Mouse (Mus musculus) heart, embryonic 11.5 days (tissue): ENCODE measurements around the gene Tmem60. TPM values are rescaled to one million over a fixed set of nuclear protein-coding genes. Genes with fewer than 3 reads are reported as not detected.
A peak's percentile ranks its signal among the peaks of the same experiment; 100 is the strongest.

Experiments
- ATAC-seq: fragments of 200-750 bp; cut with Nextera tagmentation; replicated peaks from 2 replicates; pipeline ENCODE4 v1.8.0; 2017; ENCODE audit warnings: moderate library complexity; ENCODE audit not compliant: insufficient number of reproducible peaks, low FRiP score, low TSS enrichment
- H3K27ac ChIP-seq: fragments of 300-500 bp; sonication (generic); 2 replicates; pipeline ENCODE4 v1.5.1; 2014; ENCODE audit warnings: mild to moderate bottlenecking, low read depth, low read length
- H3K27me3 ChIP-seq: fragments of 300-500 bp; sonication (generic); 2 replicates; pipeline ENCODE4 v1.6.1; 2014; ENCODE audit warnings: mild to moderate bottlenecking, low read length, mixed read lengths; ENCODE audit not compliant: control insufficient read depth, insufficient read depth
- H3K36me3 ChIP-seq: fragments of 300-500 bp; sonication (generic); 2 replicates; pipeline ENCODE4 v1.6.1; 2014; ENCODE audit warnings: mild to moderate bottlenecking, low read length, moderate library complexity, mixed read lengths; ENCODE audit not compliant: control insufficient read depth, insufficient read depth
- H3K4me1 ChIP-seq: fragments of 300-500 bp; sonication (generic); 2 replicates; pipeline ENCODE4 v1.6.1; 2014; ENCODE audit warnings: low read length; ENCODE audit not compliant: control insufficient read depth, insufficient read depth
- H3K4me2 ChIP-seq: fragments of 300-500 bp; sonication (generic); 2 replicates; pipeline ENCODE4 v1.6.1; 2014; ENCODE audit warnings: mild to moderate bottlenecking, moderate library complexity
- H3K4me3 ChIP-seq: fragments of 300-500 bp; sonication (generic); 2 replicates; pipeline ENCODE4 v1.5.1; 2014; ENCODE audit warnings: low read depth, low read length
- H3K9ac ChIP-seq: fragments of 300-500 bp; sonication (generic); 2 replicates; pipeline ENCODE4 v1.6.1; 2014; ENCODE audit warnings: mild to moderate bottlenecking, low read depth, low read length, moderate library complexity
- H3K9me3 ChIP-seq: fragments of 300-500 bp; sonication (generic); replicated peaks from 2 replicates; pipeline ENCODE4 v1.6.1; 2016; ENCODE audit warnings: low read length; ENCODE audit not compliant: control insufficient read depth
- WGBS: fragments of 180-500 bp; shearing (Covaris S2); extraction: QIAGEN DNeasy Blood & Tissue Kit; methylation state at CpG from one replicate; pipeline ENCODE4 v1.1.7; 2014; ENCODE audit not compliant: insufficient replicate concordance; 5-methylcytosine and 5-hydroxymethylcytosine counted together
- polyA plus RNA-seq: library from polyadenylated mRNA; unstranded; fragments of >200 nt; fragmentation: Nextera tagmentation; extraction: Ambion mirVana; gene quantifications from 2 replicates; pipeline ENCODE4 v1.2.1, GENCODE M21; 2014

Gene Tmem60
- polyA plus RNA-seq, 1 experiment from 2014 or later, result 46.7 TPM

DNA sequence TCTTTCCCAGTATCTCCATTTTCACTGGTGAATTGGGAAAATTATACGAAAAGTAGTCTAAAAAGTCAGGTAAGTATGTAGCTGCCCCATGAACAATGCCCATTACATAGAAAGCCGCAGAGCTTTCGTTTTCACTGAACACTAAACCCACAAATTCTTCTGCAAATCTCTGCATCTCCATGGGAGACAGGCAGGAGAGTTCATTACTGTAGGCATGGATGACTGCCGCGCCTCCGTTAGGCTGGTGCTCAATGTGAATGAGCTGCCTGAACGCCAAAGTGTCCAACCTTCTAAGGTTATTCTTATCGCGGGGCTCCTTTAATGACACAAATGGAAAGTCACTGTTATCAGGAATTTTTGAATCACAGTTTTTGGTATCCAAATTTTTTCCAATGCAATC lies 37.6 kb downstream of the Tmem60 start:
- 89% methylated on average over 9 of the region's 9 CpGs for WGBS
- ATAC-seq, result no peak
- no peaks in the 10 kb centered on the region for H3K27me3 ChIP-seq
- H3K9me3 ChIP-seq, result no peaks in the 10 kb centered on the region
- no peak overlapping the region for H3K4me3 ChIP-seq
- no peak overlapping the region for H3K27ac ChIP-seq
- no peaks in the 10 kb centered on the region for H3K36me3 ChIP-seq
- no peaks in the 10 kb centered on the region for H3K4me1 ChIP-seq
- H3K4me2 ChIP-seq, result no peak overlapping the region
- no peak overlapping the region for H3K9ac ChIP-seq

DNA sequence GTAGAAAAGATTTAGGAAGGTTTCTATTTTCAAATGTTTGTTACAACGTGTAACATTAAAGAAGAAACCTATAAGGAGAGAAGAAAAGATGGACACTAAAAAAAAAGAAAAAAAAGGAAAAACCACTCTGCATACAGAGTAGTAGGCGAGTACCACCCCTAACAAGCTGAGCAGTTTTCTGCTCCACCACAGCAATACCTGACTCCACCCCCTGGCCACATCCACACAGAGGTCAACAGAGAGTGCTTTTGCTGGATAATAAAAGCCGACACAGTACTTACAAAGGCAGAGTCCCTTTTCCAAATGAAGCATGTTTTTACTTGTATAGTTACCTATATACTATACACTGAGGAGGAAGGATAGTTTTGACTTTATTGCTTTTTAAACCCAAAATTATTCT lies 42.6 kb downstream of the Tmem60 start:
- Histone ChIP-seq H3K4me3 (no peak overlapping the region), H3K9ac (no peak overlapping the region), H3K4me2 (no peak overlapping the region), H3K27ac (no peak overlapping the region), H3K9me3 (no peaks in the 10 kb centered on the region), H3K4me1 (peaks cover 3% of the 10 kb centered on the region), H3K27me3 (no peaks in the 10 kb centered on the region), H3K36me3 (no peaks in the 10 kb centered on the region)
- WGBS, result 88% methylated on average over 3 of the region's 3 CpGs
- ATAC-seq, result no peak

DNA sequence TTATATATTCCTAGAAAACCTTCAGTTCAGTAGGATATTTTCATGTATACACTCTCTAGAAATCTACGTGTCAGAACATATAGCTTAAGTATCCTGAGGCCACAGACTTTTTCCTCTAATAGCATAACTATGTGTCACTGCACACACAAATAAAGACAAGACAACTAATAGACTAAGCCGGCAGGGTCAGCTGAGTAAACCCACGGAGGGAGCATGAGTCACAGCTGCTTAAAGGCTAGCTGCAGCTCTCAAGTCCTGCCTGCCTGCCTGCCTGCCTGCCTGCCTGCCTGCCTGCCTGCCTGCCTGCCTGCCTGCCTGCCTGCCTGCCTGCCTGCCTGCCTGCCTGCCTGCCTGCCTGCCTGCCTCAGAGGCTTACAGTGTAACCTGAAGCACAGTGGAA lies 43.5 kb downstream of the Tmem60 start:
- H3K4me2 ChIP-seq, result no peak overlapping the region
- no peak overlapping the region for H3K27ac ChIP-seq
- peaks cover 11% of the 10 kb centered on the region for H3K4me1 ChIP-seq
- H3K9ac ChIP-seq, result no peak overlapping the region
- no peaks in the 10 kb centered on the region for H3K36me3 ChIP-seq
- ATAC-seq, result no peak
- no peak overlapping the region for H3K4me3 ChIP-seq
- no peaks in the 10 kb centered on the region for H3K9me3 ChIP-seq
- H3K27me3 ChIP-seq, result no peaks in the 10 kb centered on the region
- 77% methylated on average over 3 of the region's 3 CpGs for WGBS

DNA sequence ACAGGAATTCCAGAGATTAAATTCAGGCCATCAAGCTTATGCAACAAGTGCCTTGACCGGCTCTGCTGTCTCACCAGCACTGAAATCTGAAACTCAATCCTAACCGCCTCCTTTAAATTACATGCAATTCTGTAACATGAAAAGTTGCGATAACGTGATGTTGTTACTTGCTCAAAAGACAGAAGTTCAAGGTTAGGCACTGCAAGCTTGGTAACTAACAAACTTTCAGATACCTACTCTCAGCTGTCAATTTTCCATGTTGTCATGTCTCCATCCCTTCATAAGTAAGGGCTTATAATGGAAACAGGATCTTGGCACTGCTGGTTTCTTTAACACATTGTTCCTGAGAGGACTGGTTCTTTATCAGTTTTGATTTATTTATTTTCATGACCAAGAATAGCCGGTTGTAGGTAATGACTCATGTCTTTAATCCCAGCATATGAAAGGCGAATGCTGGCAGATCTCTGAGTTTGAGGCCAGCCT lies 47.7 kb downstream of the Tmem60 start:
- Histone ChIP-seq H3K4me2 (no peak overlapping the region), H3K27ac (peak overlapping the region; percentile 54; the same call in 1 of the 2 replicates)
- ATAC-seq, result no peak

DNA sequence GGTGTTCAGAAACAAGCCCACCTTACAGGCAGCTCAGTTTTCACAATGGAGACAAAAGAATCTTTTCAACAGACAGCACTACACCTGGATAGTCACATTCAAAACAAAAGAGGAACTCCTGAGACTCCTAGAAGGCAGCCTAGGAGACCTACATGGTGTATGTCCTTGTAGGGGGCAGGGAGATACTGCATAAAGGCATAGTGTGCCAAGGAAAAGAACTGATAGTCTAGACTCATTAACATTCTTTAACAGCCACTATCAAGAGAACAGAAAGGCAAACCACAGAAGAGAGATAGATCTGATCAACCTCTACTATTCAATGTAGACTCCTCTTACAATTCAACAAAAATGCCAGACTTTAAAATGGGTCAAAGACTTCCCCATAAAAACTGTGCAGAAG lies 48.4 kb downstream of the Tmem60 start:
- ATAC-seq, result no peak
- Histone ChIP-seq H3K27me3 (no peaks in the 10 kb centered on the region), H3K9ac (no peak overlapping the region), H3K4me2 (no peak overlapping the region), H3K4me3 (no peak overlapping the region), H3K9me3 (no peaks in the 10 kb centered on the region), H3K36me3 (no peaks in the 10 kb centered on the region), H3K27ac (0 out of 2 replicates have a peak overlapping the region, but pooled peaks have one; percentile 54), H3K4me1 (peaks cover 22% of the 10 kb centered on the region)

More for the DNA sequence above, 47.7 kb downstream of the Tmem60 start:
- Histone ChIP-seq H3K9me3 (no peaks in the 10 kb centered on the region), H3K4me3 (no peak overlapping the region), H3K36me3 (no peaks in the 10 kb centered on the region), H3K4me1 (peaks cover 22% of the 10 kb centered on the region), H3K9ac (no peak overlapping the region), H3K27me3 (no peaks in the 10 kb centered on the region)
- 64% methylated on average over 6 of the region's 6 CpGs for WGBS

DNA sequence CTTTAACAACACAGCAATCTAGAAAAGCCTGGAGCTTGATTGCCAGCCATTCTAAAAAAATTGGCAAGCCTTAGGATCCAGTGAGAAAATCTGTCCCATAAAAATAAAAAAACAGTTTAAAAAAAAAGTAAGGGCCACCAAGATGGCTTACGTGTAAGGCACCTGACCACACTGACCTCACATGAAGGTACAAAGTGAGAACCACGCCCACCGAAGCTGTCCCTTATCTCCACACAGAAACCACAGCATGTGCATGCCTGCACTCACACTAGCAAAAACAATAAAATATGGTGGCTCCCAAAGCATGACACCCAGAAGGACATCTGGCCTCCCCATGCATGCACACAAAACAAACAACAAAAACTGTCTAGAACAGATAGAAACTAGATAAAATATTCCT lies 49.3 kb downstream of the Tmem60 start:
- Histone ChIP-seq H3K9ac (no peak overlapping the region), H3K27me3 (no peaks in the 10 kb centered on the region), H3K9me3 (no peaks in the 10 kb centered on the region), H3K27ac (no peak overlapping the region), H3K36me3 (no peaks in the 10 kb centered on the region), H3K4me2 (no peak overlapping the region), H3K4me3 (no peak overlapping the region), H3K4me1 (peaks cover 28% of the 10 kb centered on the region)
- WGBS, result 61% methylated on average over 3 of the region's 3 CpGs
- ATAC-seq, result peak; percentile 49; the same call in 1 of the 2 replicates

DNA sequence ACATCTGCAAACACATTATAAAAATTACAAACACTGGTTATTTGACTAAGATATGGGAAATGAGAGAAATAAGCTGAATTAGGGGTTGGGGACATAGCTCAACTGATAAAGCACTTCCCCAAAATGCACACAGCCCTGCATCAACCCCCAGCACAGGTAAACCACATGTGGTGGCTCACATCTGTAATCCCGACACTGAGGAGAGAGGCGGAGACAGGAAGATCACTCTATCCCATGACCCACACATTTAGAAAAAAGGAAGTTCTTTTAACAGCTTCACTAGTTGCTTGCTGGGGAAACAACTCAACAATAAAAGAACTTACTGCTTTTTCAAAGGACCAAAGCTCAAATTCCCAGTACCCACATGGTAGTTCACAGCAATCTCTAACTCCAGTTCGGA lies 50.6 kb downstream of the Tmem60 start:
- Histone ChIP-seq H3K9ac (no peak overlapping the region), H3K36me3 (no peaks in the 10 kb centered on the region), H3K9me3 (no peaks in the 10 kb centered on the region), H3K27ac (no peak overlapping the region), H3K27me3 (no peaks in the 10 kb centered on the region), H3K4me2 (no peak overlapping the region), H3K4me1 (peaks cover 28% of the 10 kb centered on the region), H3K4me3 (no peak overlapping the region)
- WGBS, result 86% methylated on average over 3 of the region's 3 CpGs
- no peak for ATAC-seq

DNA sequence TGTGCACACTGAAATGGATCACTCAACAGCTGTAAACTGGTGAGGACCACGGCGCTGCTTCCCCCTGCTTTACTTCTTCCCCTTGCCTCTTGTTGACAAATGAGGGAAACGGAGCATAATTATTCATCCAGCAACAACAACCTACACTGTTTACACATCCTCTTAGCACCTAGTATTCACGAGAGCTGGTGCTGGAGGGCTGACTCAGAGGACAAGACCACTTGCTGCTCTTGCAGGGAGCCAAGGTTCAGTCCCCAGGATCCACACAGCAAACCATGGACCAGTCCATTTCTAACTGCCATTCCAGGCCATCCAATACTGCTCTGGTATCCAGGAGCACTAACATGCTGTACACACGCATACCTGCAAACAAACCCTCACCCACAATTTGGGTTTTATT lies 53.9 kb downstream of the Tmem60 start:
- WGBS, result 69% methylated on average over 5 of the region's 5 CpGs
- no peak for ATAC-seq
- H3K36me3 ChIP-seq, result no peaks in the 10 kb centered on the region
- H3K27ac ChIP-seq, result no peak overlapping the region
- peaks cover 39% of the 10 kb centered on the region for H3K4me1 ChIP-seq
- no peaks in the 10 kb centered on the region for H3K9me3 ChIP-seq
- no peaks in the 10 kb centered on the region for H3K27me3 ChIP-seq
- no peak overlapping the region for H3K9ac ChIP-seq
- no peak overlapping the region for H3K4me3 ChIP-seq
- no peak overlapping the region for H3K4me2 ChIP-seq
